Mouse (Mus musculus) ovary, postnatal 36 days (tissue): ENCODE measurements at regions not wholly inside any gene's neighbourhood (a gene's known extent, or its start where the extent isn't known, plus 50 kb on each side); places are given as distances from the start of the nearest gene placed in this dataset.

Source experiments
- DNase-seq: peaks from one replicate; pipeline ENCODE4 v3.0.0; 2022; ENCODE audit warnings: low spot score, mixed read lengths

DNA sequence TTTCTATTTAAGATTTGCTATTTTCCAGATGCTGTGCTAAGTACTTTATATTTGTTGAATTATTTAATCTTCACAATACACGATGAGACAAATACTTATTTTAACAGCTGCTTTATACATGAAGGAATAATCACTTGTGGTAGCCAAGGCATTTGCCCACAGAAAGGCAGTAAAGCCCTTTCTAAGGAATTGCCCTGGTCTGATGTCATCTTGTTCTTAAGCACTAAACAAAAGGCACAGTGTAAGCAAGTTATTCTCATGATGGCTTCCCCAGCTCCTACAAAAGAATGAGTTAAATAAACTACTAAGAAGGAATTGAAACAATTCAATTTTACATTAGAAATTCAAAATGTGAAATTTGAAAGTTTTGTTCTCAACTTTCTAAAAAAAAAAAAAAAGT is 358.8 kb downstream of the Cenpc1 start:
- no peak for DNase-seq

DNA sequence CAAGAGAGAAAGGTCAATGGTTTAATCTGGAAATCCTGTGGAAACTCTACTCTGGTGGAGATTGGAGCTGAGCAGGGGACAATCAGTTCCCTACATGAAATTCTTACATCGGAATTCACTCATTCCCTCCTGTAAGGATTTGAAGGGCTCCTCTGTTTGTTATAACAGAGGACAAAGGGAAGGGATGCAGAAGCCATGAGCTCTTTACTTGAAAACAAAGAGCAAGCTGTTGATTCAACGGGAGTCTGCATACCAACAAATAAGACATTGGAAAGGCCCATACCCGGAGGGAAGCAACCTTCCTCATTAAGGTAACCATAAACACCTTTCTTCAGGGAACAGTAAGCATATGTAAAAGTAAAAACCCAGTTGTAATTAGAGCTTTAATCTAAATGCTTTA is 359.3 kb downstream of the Cenpc1 start:
- DNase-seq = no peak

DNA sequence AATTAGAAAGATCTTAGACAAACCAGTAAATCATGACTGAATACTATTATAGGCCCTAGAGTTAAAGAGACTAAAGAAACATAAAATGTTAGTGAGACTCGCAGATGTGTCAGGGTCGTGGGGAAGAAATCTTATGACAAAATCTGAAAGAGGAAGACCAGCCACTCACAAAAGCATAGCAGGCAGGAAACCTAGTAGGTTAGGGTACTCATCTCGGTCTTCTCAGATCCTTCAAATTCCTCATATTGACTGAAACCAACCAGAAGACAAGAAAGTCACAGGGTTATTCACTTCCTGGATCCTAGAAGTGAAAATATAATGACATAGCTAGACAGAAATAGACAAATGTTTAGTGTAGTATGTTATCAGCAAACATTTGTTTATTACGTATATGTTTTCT is 387.5 kb downstream of the Cenpc1 start:
- no peak for DNase-seq

DNA sequence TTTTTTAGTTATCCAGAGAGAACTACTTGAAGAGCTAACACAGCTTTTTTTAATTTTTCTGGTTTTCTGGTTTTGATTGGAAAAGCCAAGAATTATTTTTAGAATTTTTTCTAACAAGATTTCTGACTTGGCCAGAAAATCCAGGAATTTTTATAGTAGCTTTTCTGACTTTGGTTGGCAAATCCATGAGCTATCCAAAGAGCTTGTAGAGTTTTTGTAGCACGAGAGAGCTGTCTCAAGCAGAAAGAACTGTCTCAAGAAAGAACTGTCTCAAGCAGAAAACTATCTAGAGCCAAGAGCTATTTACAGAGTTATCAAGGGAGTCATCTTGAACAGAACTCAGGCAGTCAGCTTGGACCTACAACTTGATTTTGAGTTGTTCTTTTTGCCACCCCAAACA is 394.3 kb downstream of the Cenpc1 start:
- DNase-seq = no peak

DNA sequence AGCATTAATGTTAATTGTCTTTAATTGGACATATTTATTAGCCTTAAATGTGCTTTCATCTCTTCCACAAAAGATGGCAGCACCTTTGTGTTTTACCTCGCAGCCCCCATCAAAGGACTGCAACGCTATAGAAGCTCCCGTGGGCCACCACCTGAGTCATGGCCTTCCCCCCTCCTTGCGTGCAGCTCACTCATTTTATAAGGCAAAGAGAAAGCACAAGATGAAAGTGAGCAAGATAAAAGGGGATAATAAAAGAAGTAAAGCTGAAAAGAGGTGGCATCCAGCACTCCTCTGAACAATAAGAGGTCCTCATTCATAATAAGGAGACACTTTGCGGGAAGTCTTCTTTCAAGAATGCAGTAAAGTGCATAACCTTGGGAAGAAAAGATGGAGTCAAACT is 403.9 kb downstream of the Cenpc1 start:
- no peak for DNase-seq

DNA sequence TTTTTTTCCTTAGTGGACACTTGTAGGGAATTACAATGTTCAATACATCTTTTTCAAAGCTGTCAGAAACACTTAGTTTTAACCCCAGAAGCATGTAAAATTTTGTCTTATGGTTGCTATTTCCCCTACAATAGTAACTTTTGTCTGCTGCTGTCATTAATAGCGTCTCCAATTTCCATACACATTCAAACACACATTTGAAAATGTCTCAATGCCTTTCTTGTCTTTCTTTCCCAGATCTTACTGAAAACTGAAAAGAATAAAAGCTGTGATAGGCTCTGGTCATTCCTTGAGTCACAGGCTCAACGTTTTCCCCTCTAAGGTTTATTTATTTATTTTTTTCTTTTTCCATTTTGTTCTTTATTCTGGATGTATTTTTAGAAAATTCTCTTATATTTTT is 444.3 kb downstream of the Cenpc1 start:
- DNase-seq = no peak

DNA sequence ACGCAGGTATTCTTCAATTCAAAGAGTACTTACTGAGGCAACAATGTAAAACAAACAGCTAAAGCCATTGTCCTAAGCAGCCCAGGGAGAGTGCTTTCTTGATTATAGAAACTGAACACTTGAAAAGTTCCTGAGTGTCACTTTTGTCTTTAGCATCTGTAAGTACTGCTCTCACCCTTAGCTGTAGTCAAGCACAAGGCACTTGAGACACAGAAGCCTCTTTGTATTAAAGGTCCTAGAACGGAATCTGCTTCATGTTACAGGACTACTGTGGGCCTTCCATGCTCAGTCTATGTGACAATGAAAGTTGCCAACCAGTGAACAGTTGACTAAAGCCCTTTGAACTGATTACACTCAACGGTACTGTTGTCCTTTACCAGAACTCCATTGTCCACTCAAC is 450.6 kb downstream of the Cenpc1 start:
- no peak for DNase-seq

DNA sequence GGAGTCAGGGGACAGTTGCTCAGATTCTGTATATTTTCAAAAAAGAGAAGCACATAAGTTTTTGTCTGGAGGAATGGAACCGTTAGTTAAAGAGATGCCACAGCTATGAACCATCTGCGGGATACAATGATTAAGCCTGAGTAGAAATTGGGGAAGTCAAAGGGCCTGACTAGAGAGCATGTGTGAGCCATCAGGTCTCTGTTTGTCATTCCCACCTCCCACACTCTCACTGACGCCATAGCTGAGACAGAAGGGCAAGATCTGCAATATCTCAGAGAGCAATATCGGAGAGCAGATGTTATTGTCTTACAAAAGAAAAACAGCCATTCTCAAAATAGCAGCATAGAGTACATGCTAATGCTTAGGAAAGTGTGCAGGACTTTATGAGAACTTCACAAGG is 452.8 kb downstream of the Cenpc1 start:
- no peak for DNase-seq

DNA sequence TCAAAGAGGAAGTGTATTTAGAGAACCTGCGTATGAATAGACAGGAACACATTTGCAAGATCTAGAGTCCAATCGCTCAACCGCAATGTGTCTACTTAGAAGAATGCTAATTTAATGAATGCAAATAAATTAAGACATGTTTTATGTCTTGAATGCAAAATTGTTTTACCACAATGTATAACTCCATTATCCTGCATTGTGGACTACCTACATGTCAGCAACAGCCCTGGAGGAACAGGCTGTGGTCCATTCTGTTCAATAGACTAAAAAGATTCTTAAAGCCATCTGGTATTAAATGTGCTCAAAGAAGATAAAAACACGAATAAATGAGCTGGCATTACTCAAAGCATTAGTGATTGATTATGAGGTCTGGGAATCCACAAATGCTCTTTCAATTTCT is 456.3 kb downstream of the Cenpc1 start:
- DNase-seq = no peak

DNA sequence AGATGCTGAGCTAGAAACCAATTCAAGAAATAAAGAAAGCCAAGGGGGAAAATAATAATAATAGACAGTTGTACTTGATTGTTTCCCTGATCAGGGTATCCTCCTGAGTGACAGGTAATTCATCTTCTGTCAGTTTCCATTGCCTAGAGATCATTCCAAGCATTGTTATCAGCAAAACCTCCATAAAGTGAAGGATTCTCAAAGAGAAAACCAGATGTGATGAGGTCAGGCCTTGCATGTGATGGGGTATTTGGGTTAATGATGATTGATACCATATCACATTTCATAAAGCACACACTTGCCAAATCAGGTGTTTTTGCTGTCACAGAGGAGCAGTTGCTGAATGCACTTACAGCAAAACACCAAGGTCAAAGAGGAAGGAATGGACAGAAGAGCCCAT is 467.2 kb downstream of the Cenpc1 start:
- DNase-seq = no peak

DNA sequence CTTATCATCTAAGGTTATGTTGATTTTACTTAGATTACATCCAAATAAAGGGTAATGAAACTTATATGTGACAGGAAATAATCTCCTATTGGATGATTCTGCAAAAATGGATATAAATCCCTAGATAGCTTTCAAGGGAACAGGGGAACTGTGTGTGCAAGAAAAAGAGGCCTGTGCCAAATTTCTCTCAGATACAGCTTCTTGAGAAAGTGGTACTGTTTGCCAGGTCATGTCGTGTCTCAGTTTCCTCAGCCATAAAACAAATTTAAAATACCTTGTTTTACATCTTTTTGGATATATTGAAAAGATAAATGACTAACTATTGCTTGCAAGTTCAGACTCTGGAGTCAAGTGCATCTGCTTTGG is 470.3 kb downstream of the Cenpc1 start:
- no peak for DNase-seq

DNA sequence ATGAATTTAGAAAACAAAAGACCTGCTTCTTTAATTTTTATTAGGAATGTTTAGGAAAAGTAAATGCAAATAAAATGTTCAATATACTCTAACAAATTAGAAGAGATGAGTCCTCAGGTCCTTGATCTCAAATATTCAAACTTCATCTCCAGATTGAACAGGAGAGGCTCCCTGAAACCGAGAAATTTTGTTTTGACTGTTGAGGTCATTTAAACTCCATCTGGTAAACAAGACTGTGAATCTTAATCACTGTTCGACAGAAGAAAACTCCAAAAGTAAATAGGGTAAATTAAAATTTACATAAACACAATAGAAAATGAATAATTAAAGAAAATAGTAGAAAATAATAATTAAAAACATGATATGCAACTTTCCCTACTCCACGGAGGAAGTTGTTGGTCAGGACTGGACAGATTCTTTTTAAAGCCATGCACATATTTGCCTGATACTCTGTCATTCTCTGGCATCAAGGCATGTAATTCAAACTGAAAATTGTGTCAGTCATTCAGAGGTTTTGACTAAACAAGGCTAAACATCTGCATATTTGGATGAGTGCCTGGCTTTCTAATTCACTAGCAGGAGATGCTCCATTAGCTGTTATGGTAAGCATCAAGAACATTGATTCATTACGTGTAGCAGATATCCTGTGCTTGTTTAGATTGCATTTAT is 470.8 kb downstream of the Cenpc1 start:
- no peak for DNase-seq

DNA sequence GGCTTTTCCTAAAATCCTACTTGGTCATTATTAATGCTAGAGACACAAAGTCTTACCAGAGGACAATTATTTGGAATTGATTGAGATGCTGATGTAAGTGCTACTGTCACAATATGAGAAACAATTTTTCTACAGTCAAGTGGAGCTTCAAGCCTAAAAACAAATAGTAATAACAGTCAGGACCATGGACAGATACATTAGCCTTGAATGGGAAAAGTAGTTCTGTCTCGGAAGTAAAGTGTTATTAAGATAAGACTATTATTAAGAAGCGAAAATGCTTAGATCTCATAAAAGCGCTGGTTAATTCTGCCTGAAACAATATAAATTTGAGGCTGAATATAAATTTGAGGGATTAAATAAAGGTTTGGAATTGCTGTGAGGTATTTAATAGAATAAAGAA is 473.1 kb downstream of the Cenpc1 start:
- no peak for DNase-seq

DNA sequence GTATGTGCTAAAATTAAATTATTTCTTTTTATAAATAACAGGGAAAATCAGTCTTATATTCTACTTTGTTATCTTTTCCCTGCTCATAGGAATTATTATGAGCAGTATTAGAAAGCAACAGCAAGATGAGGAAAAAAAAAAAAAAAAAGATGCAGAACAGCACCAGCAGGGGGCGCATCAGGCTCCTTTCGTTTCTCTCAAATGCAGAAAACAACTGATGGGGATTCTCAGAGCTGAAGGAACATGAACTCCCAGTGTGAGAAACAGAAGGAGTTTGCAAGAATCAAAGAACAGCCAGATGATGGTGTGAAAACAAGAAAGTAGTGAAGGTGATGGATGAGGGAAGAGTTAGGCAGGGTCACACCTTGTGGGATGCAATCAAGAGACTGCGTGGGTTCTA is 478.7 kb downstream of the Cenpc1 start:
- peak; percentile 12 for DNase-seq

DNA sequence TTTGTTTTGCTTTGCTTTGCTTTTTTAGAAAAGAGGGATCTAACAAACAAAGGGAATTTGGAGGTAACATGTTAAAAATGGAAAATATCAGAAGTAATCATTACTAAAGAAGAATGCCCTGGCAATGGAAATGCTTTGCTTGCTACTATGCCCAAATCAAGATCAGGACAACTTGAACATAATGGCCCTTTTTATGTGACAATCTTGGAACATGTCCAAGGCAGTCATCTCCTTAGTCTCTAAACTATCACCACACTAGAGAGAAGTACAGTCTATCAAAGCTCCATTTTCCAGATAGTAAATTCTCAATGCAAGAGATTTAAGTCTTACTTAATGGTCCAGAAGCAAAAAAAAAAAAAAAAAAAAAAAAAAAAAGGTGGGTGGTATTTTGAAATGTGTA is 492.9 kb downstream of the Cenpc1 start:
- DNase-seq = no peak

DNA sequence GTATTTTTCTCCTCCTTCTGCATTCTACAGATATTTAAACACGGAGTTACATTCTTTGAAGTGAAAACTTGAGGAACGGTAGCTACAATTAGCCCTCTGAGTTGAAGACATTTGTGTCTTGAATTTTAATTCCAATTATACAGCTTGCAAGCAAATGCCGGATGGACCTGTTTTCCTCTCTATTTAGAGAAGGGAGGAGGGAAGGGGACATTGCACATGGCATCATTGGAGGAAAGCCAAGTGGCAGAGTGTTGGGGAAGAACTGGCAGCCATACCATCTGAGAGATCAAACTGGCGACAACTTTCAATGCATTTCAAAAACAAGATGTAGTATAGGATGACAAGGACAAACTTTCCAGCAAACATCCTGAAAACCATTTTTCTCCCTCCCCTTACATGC is 493.4 kb downstream of the Cenpc1 start:
- DNase-seq = no peak

DNA sequence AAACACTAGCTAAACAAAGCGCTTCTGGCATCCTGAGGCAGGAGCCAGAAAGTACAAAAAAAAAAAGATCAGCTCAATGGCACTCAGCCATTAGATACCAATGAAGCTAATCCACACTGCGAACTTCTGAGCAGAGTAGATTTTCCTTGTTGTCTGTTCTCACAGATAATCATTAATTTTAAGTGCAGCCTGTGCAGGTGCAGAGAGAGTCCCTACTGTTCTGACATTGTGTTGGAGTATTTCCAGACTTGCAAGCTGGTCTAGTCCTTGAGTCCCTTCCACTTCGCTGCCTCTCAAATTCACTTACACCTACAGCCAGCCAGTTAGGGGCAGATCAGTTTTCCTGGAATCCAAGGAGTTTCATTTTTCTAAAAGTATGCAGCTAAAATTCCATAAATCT is 494.0 kb downstream of the Cenpc1 start:
- no peak for DNase-seq

DNA sequence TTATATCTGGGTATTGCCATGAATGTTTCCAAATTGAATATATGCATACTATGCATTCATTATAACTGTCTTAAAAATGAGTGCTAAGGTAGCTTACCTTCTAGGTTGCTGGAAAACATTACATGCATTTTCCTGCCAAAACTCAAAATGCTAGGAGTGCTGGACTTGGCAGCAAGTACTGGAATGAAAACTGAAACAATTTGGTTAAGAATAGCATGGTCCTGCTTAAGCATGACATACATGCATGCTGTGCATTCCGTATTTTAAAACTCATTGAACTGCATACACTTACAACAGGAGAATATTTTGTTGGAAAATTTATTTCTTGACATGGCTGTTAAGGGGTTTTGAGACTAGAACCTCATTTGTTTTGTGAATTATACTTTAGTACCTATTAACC is 529.1 kb downstream of the Cenpc1 start:
- DNase-seq = no peak

DNA sequence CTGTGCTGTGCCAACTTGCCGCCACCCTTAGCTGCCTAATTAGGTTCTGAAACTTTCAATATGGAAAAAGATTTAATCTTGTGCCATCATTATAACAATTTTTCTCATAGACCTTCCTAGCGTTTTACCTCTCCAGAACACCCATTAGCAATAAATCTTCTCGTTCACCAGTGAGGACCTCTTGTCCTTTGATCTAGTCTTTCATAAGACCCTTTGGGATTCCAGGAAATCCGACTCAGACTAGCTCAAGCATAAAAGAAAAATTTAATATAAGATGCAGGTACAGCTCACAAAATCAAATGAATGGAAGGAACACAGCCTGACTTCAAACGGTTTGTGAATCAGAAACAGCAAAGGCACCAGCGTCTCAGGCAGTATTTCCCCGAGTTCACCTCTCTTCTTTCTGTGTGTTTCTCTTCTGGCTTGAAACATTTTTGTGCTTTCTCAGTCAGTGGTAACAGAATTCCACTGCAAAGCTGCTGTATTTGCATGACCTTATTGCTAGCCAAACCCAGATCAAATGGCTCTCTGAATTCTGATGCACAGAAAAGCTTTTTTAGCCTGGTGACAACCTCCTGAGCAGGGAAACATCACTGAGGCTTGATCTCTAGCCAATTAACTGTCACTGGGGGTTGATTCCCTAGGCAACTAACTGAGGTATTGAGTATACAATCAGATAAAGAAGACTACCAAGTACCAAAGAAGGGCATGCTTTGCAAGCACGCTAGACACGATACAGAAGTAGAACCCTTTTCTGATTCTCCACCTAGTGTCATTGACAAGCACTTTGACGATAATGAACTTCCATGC is 539.8 kb downstream of the Cenpc1 start:
- DNase-seq = no peak

DNA sequence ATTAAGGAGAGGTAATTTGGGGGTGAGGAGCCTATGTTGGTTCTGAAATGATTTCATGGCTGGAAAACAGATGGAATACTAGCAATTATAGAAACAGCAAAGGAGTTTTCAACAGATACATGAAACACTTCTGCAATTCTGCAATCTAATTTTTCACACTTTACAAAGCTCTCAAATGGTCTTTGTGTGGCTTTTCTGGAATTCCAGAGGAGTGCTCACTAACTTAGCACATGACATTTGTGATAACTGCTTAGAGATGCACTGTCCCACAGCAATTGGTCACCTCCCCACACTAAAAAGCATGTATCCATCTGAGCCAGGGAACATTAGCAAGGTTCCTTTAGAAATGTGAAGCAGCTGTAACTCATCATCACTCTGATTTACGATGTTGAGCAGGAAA is 560.1 kb downstream of the Cenpc1 start:
- no peak for DNase-seq

DNA sequence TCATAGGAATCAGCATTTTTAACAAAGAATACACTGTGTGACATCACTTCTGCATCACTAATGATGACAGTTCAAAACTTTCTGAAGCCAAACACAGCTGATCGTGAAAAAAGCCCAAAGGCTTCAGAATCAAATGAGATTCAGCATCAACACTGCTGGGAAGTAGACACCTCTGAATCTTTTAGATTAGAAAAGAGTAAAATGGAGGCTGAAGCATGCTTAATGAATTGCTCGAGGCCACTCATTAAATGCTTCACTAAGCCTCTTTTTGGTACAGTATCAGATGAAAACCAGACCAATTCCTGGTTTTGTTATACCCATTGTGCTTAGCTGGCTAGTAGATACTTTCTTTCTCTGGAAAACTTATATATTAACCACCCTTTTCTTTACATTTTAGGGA is 568.1 kb downstream of the Cenpc1 start:
- DNase-seq = no peak

DNA sequence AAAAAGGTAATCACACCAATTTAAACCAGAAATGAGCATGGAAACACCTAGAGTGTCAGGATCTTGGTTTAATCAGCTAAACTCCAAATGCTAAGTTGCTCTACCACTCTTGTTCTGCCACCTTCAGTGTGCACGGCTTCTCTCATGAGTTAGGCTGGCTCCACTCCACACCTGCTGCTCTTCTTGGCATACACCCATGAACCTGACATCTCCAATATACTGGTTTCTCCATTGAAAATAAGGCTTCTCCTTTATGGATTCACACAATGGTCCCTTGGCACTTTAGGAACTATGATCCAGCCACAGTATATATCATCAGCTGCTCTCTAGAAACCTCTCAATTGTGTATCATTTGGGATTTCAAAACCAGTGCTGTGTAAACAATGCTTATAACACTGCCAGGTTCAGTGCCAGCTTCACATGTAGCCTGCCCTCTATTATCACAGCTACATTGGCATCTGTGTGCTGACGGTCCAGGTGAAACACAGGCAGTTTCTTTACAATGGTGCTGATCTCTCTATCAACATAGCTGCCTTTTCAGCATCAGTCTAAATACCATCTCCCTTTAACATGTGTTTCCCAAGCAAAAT is 579.6 kb downstream of the Cenpc1 start:
- no peak for DNase-seq

DNA sequence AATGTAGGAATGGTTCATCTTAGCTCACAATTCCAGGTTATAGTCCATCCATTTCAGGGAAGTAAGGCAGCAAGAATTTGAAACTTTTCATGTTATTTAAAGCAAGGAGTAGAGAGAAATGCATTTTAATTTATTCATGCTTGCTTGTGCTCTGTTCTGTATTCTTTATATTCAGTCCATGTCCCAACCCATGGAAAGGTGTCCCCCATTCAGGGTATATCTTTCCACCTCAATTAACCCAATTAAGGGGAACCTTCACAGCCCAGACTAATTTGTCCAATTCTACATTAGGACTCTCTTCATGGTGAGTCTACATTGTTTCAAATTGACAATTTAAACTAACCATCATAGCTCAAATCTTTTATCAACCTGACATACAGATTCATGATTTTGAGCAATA is 580.2 kb downstream of the Cenpc1 start:
- DNase-seq = no peak

DNA sequence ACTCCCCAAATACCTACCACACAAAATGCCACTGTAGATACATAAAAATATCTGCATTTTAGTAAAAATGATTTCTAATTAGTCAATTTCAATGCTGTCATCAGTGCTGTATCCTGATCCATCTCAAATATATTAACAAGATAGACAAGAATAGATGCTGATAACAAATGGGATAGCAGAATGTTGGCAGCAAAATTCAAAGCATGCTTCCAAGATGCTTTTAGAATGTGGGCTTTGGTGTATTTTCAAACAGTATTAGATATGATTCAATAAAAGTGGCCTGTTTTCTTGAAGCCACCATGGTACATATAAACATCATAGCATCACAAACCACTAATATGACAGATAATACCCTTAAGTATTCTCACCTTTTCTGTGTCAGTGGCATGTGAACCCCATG is 597.6 kb downstream of the Cenpc1 start:
- no peak for DNase-seq
